Mouse (Mus musculus): ENCODE data around the gene Nmb. TPM values are rescaled to one million over a fixed set of nuclear protein-coding genes. Genes with fewer than 3 reads are reported as not detected.
"Not testable (repeated sequence)": the region's sequence is repeated elsewhere in the genome, so short reads cannot be mapped to it uniquely, and the experiment has no call there.

Nmb gene
- polyA plus RNA-seq (2014; fragmentation: Nextera tagmentation; extraction: Ambion mirVana), result 5.1 TPM in 2 replicates

- Histone ChIP-seq H3K9ac (ENCODE audit: low read length) (peak within 1 kb of the TSS; percentile 66), H3K4me1 (ENCODE audit: control insufficient read depth, insufficient read depth, low read length) (peaks cover 6% of the 10 kb centered on the region; the same call in 1 of the 2 replicates), H3K27ac (ENCODE audit: low read depth, low read length) (no peak within 1 kb of the TSS), H3K9me3 (ENCODE audit: control insufficient read depth, low read length) (no peaks in the 10 kb centered on the region), H3K4me2 (ENCODE audit: low read depth) (peak within 1 kb of the TSS; percentile 89), H3K36me3 (ENCODE audit: control insufficient read depth, insufficient read depth, low read length) (no peaks in the 10 kb centered on the region; the same call in 1 of the 2 replicates), H3K27me3 (ENCODE audit: control insufficient read depth, insufficient read depth, low read length) (no peaks in the 10 kb centered on the region), H3K4me3 (ENCODE audit: low read depth, low read length) (peak within 1 kb of the TSS; percentile 38)
- DNase-seq (ENCODE audit: low spot score), result peak; percentile 85
- 4% methylated on average over 19 of the region's 19 CpGs for WGBS
- 0 out of 2 replicates have a peak, but pooled peaks have one; percentile 42 for ATAC-seq (ENCODE audit: insufficient read depth, low FRiP score, low TSS enrichment)
Measured at GRCm38 (mm10) chr7:80904921-80905515, at the start of gene Nmb. Gene Nmb, minus strand, starts transcription at chr7:80905076.

GRCm38 (mm10) chr7:80954251-80954650 is 49.4 kb upstream of the Nmb start:
- Histone ChIP-seq H3K27me3 (ENCODE audit: control insufficient read depth, insufficient read depth, low read length) (no peaks in the 10 kb centered on the region), H3K9ac (ENCODE audit: low read length) (no peak overlapping the region), H3K4me1 (ENCODE audit: control insufficient read depth, insufficient read depth, low read length) (no peaks in the 10 kb centered on the region), H3K9me3 (ENCODE audit: control insufficient read depth, low read length) (no peaks in the 10 kb centered on the region), H3K4me3 (ENCODE audit: low read depth, low read length) (no peak overlapping the region), H3K27ac (ENCODE audit: low read depth, low read length) (no peak overlapping the region), H3K36me3 (ENCODE audit: control insufficient read depth, insufficient read depth, low read length) (no peaks in the 10 kb centered on the region), H3K4me2 (ENCODE audit: low read depth) (no peak overlapping the region)
- DNase-seq (ENCODE audit: low spot score) (no peak), ATAC-seq (ENCODE audit: insufficient read depth, low FRiP score, low TSS enrichment) (no peak)
- 76% methylated on average over 2 of the region's 2 CpGs for WGBS

DNA sequence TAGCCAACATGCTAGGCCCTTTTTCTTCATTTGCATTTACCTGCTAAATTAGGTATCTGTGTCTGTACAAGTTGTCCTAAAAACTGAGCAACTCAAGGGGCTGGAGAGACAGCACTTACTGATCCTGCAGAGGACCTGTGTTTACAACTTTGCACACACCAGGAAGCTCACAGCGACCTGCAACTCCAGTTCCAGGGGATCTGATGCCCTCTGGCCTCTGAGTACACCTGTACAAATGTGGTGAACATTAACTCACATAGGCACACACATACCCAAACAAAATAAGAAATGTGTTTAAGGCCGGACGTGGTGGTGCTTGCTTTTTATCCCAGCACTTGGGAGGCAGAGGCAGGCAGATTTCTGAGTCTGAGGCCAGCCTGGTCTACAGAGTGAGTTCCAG is 47.3 kb upstream of the Nmb start:
- DNase-seq (ENCODE audit: low spot score), result no peak
- 71% methylated on average over 3 of the region's 3 CpGs for WGBS
- no peaks in the 10 kb centered on the region for H3K4me1 ChIP-seq (ENCODE audit: control insufficient read depth, insufficient read depth, low read length)
- H3K9me3 ChIP-seq (ENCODE audit: control insufficient read depth, low read length), result no peaks in the 10 kb centered on the region
- no peak overlapping the region for H3K4me3 ChIP-seq (ENCODE audit: low read depth, low read length)
- H3K9ac ChIP-seq (ENCODE audit: low read length), result no peak overlapping the region
- no peak overlapping the region for H3K27ac ChIP-seq (ENCODE audit: low read depth, low read length)
- ATAC-seq (ENCODE audit: insufficient read depth, low FRiP score, low TSS enrichment), result no peak
- H3K4me2 ChIP-seq (ENCODE audit: low read depth), result no peak overlapping the region
- H3K36me3 ChIP-seq (ENCODE audit: control insufficient read depth, insufficient read depth, low read length), result no peaks in the 10 kb centered on the region
- no peaks in the 10 kb centered on the region for H3K27me3 ChIP-seq (ENCODE audit: control insufficient read depth, insufficient read depth, low read length)

DNA sequence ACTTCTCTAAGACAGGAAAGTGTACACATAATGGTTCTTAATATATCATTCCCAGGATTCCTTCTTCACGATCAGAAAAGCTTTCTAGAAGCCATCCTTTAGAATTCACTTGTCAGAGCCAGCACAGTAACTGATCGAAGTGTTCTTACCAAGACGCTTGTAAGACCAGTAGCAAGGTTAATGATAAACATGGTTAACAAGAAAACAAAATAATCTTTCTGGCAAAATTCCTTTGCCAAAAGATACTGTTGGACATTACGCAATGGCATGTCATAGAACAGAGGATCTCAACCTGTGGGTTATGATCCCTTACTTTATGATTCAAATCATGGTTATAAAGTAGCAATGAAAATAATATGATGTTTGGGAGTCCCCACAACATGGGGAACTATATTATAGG is 46.6 kb upstream of the Nmb start:
- no peak overlapping the region for H3K27ac ChIP-seq (ENCODE audit: low read depth, low read length)
- no peak overlapping the region for H3K9ac ChIP-seq (ENCODE audit: low read length)
- no peaks in the 10 kb centered on the region for H3K36me3 ChIP-seq (ENCODE audit: control insufficient read depth, insufficient read depth, low read length)
- no peak overlapping the region for H3K4me2 ChIP-seq (ENCODE audit: low read depth)
- DNase-seq (ENCODE audit: low spot score) (no peak), ATAC-seq (ENCODE audit: insufficient read depth, low FRiP score, low TSS enrichment) (no peak)
- 87% methylated on average over 4 of the region's 4 CpGs for WGBS
- H3K27me3 ChIP-seq (ENCODE audit: control insufficient read depth, insufficient read depth, low read length), result no peaks in the 10 kb centered on the region
- no peaks in the 10 kb centered on the region for H3K9me3 ChIP-seq (ENCODE audit: control insufficient read depth, low read length)
- H3K4me1 ChIP-seq (ENCODE audit: control insufficient read depth, insufficient read depth, low read length), result peaks cover 4% of the 10 kb centered on the region; the same call in 1 of the 2 replicates
- no peak overlapping the region for H3K4me3 ChIP-seq (ENCODE audit: low read depth, low read length)

GRCm38 (mm10) chr7:80947445-80948350 is 42.8 kb upstream of the Nmb start, which contains the start of gene Sec11a:
Gene Sec11a, minus strand, starts transcription at chr7:80947780.
- H3K36me3 ChIP-seq (ENCODE audit: control insufficient read depth, insufficient read depth, low read length), result no peaks in the 10 kb centered on the region; the same call in 1 of the 2 replicates
- ATAC-seq (ENCODE audit: insufficient read depth, low FRiP score, low TSS enrichment) (peak; percentile 100), DNase-seq (ENCODE audit: low spot score) (peak; percentile 95)
- H3K4me2 ChIP-seq (ENCODE audit: low read depth), result peak within 1 kb of the TSS; percentile 63
- peaks cover 9% of the 10 kb centered on the region; the same call in 1 of the 2 replicates for H3K4me1 ChIP-seq (ENCODE audit: control insufficient read depth, insufficient read depth, low read length)
- H3K9me3 ChIP-seq (ENCODE audit: control insufficient read depth, low read length), result no peaks in the 10 kb centered on the region
- H3K9ac ChIP-seq (ENCODE audit: low read length), result peak within 1 kb of the TSS; percentile 87
- 2% methylated on average over 44 of the region's 44 CpGs for WGBS
- peak within 1 kb of the TSS; percentile 92 for H3K27ac ChIP-seq (ENCODE audit: low read depth, low read length)
- peak within 1 kb of the TSS; percentile 67 for H3K4me3 ChIP-seq (ENCODE audit: low read depth, low read length)
- no peaks in the 10 kb centered on the region for H3K27me3 ChIP-seq (ENCODE audit: control insufficient read depth, insufficient read depth, low read length)

- no peaks in the 10 kb centered on the region for H3K9me3 ChIP-seq (ENCODE audit: control insufficient read depth, low read length)
- no peak overlapping the region for H3K4me2 ChIP-seq (ENCODE audit: low read depth)
- 93% methylated on average over 4 of the region's 4 CpGs for WGBS
- no peaks in the 10 kb centered on the region for H3K4me1 ChIP-seq (ENCODE audit: control insufficient read depth, insufficient read depth, low read length)
- no peaks in the 10 kb centered on the region for H3K36me3 ChIP-seq (ENCODE audit: control insufficient read depth, insufficient read depth, low read length)
- DNase-seq (ENCODE audit: low spot score), result no peak
- H3K27me3 ChIP-seq (ENCODE audit: control insufficient read depth, insufficient read depth, low read length), result no peaks in the 10 kb centered on the region
- H3K4me3 ChIP-seq (ENCODE audit: low read depth, low read length), result no peak overlapping the region
- no peak for ATAC-seq (ENCODE audit: insufficient read depth, low FRiP score, low TSS enrichment)
- no peak overlapping the region for H3K27ac ChIP-seq (ENCODE audit: low read depth, low read length)
- H3K9ac ChIP-seq (ENCODE audit: low read length), result no peak overlapping the region
Measured at GRCm38 (mm10) chr7:80939808-80940207, 34.9 kb upstream of the Nmb start.

- not testable (repeated sequence) for H3K27ac ChIP-seq (ENCODE audit: low read depth, low read length); H3K36me3 ChIP-seq (ENCODE audit: control insufficient read depth, insufficient read depth, low read length); H3K4me2 ChIP-seq (ENCODE audit: low read depth); ATAC-seq (ENCODE audit: insufficient read depth, low FRiP score, low TSS enrichment); H3K4me1 ChIP-seq (ENCODE audit: control insufficient read depth, insufficient read depth, low read length); H3K4me3 ChIP-seq (ENCODE audit: low read depth, low read length); DNase-seq (ENCODE audit: low spot score); H3K9me3 ChIP-seq (ENCODE audit: control insufficient read depth, low read length); H3K9ac ChIP-seq (ENCODE audit: low read length); H3K27me3 ChIP-seq (ENCODE audit: control insufficient read depth, insufficient read depth, low read length)
Measured at GRCm38 (mm10) chr7:80937304-80937666, 32.4 kb upstream of the Nmb start.

- not testable (repeated sequence) for H3K4me2 ChIP-seq (ENCODE audit: low read depth); H3K27me3 ChIP-seq (ENCODE audit: control insufficient read depth, insufficient read depth, low read length); H3K9ac ChIP-seq (ENCODE audit: low read length); ATAC-seq (ENCODE audit: insufficient read depth, low FRiP score, low TSS enrichment); H3K27ac ChIP-seq (ENCODE audit: low read depth, low read length); H3K4me3 ChIP-seq (ENCODE audit: low read depth, low read length); H3K36me3 ChIP-seq (ENCODE audit: control insufficient read depth, insufficient read depth, low read length); H3K4me1 ChIP-seq (ENCODE audit: control insufficient read depth, insufficient read depth, low read length); H3K9me3 ChIP-seq (ENCODE audit: control insufficient read depth, low read length); DNase-seq (ENCODE audit: low spot score)
- 80% methylated on average over 7 of the region's 7 CpGs for WGBS
Measured at GRCm38 (mm10) chr7:80936617-80937303, 31.9 kb upstream of the Nmb start.
